Mouse (Mus musculus) embryonic fibroblast, embryonic 13.5 days (primary cell): Measurements from ENCODE around the gene Gm15517. TPM values are rescaled to one million over a fixed set of nuclear protein-coding genes. Genes with fewer than 3 reads are reported as not detected.
"Not testable (repeated sequence)": the region's sequence is repeated elsewhere in the genome, so short reads cannot be mapped to it uniquely, and the experiment has no call there.

Experiments
- H3K27ac ChIP-seq: 2 replicates; pipeline ENCODE4 v1.5.1; 2012; ENCODE audit warnings: low read length, control low read depth, inconsistent platforms; ENCODE audit not compliant: insufficient read depth
- H3K4me1 ChIP-seq: 2 replicates; pipeline ENCODE4 v1.6.1; 2011; ENCODE audit warnings: low read length; ENCODE audit not compliant: control insufficient read depth, insufficient read depth
- H3K4me3 ChIP-seq: 2 replicates; pipeline ENCODE4 v1.5.1; 2011; ENCODE audit warnings: mild to moderate bottlenecking, control low read depth, low read length; ENCODE audit not compliant: insufficient read depth
- CTCF ChIP-seq: IDR thresholded peaks from 2 replicates; pipeline ENCODE4 v1.5.1; 2011; ENCODE audit warnings: mild to moderate bottlenecking, control low read depth, low read length, moderate library complexity, borderline replicate concordance; ENCODE audit not compliant: insufficient read depth
- POLR2A ChIP-seq: IDR thresholded peaks from 2 replicates; pipeline ENCODE4 v1.6.1; 2011; ENCODE audit warnings: low read depth, mild to moderate bottlenecking, control low read depth, low read length, moderate library complexity
- polyA plus RNA-seq: library from polyadenylated mRNA; stranded (reverse); fragments of >200 nt; gene quantifications from 2 replicates; pipeline ENCODE4 v1.2.4, GENCODE M21; 2011; ENCODE audit warnings: low read depth; ENCODE audit not compliant: missing spikeins, insufficient read length

Gene Gm15517
- polyA plus RNA-seq, 1 experiment: not detected

- TF ChIP-seq CTCF: no peak
- no peak for TF ChIP-seq POLR2A
- peak overlapping the region; percentile 89 for H3K4me3 ChIP-seq
- H3K27ac ChIP-seq: peak overlapping the region; percentile 39; the same call in 1 of the 2 replicates
- H3K4me1 ChIP-seq: no peaks in the 10 kb centered on the region
Observed at GRCm38 (mm10) chr7:44246984-44247470, 14.2 kb upstream of the Gm15517 start.

GRCm38 (mm10) chr7:44247971-44248370, 13.3 kb upstream of the Gm15517 start:
- TF ChIP-seq CTCF (no peak), POLR2A (no peak)
- peak overlapping the region; percentile 89 for H3K4me3 ChIP-seq
- H3K27ac ChIP-seq: no peak overlapping the region
- H3K4me1 ChIP-seq: no peaks in the 10 kb centered on the region

GRCm38 (mm10) chr7:44249248-44249647, 12.0 kb upstream of the Gm15517 start:
- Histone ChIP-seq H3K27ac (no peak overlapping the region), H3K4me1 (no peaks in the 10 kb centered on the region), H3K4me3 (no peak overlapping the region)
- TF ChIP-seq POLR2A (no peak), CTCF (no peak)

GRCm38 (mm10) chr7:44250732-44251275, 10.4 kb upstream of the Gm15517 start:
- not testable (repeated sequence) for H3K4me3 ChIP-seq

GRCm38 (mm10) chr7:44253023-44253616, 8.1 kb upstream of the Gm15517 start:
- TF ChIP-seq CTCF: no peak
- Histone ChIP-seq H3K4me1 (no peaks in the 10 kb centered on the region), H3K4me3 (no peak overlapping the region), H3K27ac (no peak overlapping the region)

More at GRCm38 (mm10) chr7:44250732-44251275, 10.4 kb upstream of the Gm15517 start:
- not testable (repeated sequence) for H3K27ac ChIP-seq, H3K4me1 ChIP-seq

GRCm38 (mm10) chr7:44254930-44255329, 6.3 kb upstream of the Gm15517 start:
- Histone ChIP-seq H3K4me3 (no peak overlapping the region), H3K4me1 (no peaks in the 10 kb centered on the region), H3K27ac (no peak overlapping the region)
- TF ChIP-seq POLR2A (0 out of 2 replicates have a peak, but pooled peaks have one; percentile 6), CTCF (no peak)

- no peak for TF ChIP-seq CTCF
- no peak for TF ChIP-seq POLR2A
- Histone ChIP-seq H3K4me3 (no peak within 1 kb of the TSS), H3K4me1 (no peaks in the 10 kb centered on the region), H3K27ac (no peak within 1 kb of the TSS)
Observed at GRCm38 (mm10) chr7:44257278-44257677, 4.0 kb upstream of the Gm15517 start, which contains the start of gene Acp4. Acp4 (minus strand) TSS chr7:44257378.

GRCm38 (mm10) chr7:44260410-44260809, 837 bp upstream of the Gm15517 start:
- Histone ChIP-seq H3K27ac (no peak overlapping the region), H3K4me3 (no peak overlapping the region), H3K4me1 (no peaks in the 10 kb centered on the region)
- TF ChIP-seq POLR2A (no peak), CTCF (no peak)

- Histone ChIP-seq H3K4me1 (no peaks in the 10 kb centered on the region), H3K4me3 (no peak overlapping the region)
Observed at GRCm38 (mm10) chr7:44262791-44263643, 1.8 kb downstream of the Gm15517 start.

GRCm38 (mm10) chr7:44268117-44268516, 6.9 kb downstream of the Gm15517 start:
- no peaks in the 10 kb centered on the region for H3K4me1 ChIP-seq
- TF ChIP-seq CTCF: no peak
- no peak for TF ChIP-seq POLR2A
- no peak overlapping the region for H3K27ac ChIP-seq
- H3K4me3 ChIP-seq: no peak overlapping the region

More at GRCm38 (mm10) chr7:44262791-44263643, 1.8 kb downstream of the Gm15517 start:
- H3K27ac ChIP-seq: no peak overlapping the region
- TF ChIP-seq POLR2A: no peak
- TF ChIP-seq CTCF: peak; percentile 88; the same call in 1 of the 2 replicates
